Mouse (Mus musculus): ENCODE data around the gene Mindy4b-ps.

GRCm38 (mm10) chr3:58798676-58799075, 23.4 kb downstream of the Mindy4b-ps start:
- TF ChIP-seq POLR2A (IDR thresholded peaks at IDR 0.05; ENCODE audit: borderline replicate concordance, low read depth, low read length) (no peak), CTCF (IDR thresholded peaks at IDR 0.05; ENCODE audit: low read depth, low read length) (no peak)

Measured in bone marrow macrophage, adult 2 months (primary cell).